Mouse (Mus musculus) intestine, postnatal 0 days (tissue): ENCODE data around the gene Cdh11. TPM values are rescaled to one million over a fixed set of nuclear protein-coding genes. Genes with fewer than 3 reads are reported as not detected.

Source experiments
- ATAC-seq: fragments of 200-750 bp; cut with Nextera tagmentation; 2 replicates; pipeline ENCODE4 v1.8.0; 2017; ENCODE audit warnings: mild to moderate bottlenecking, moderate TSS enrichment, moderate library complexity
- H3K27ac ChIP-seq: fragments of 300-500 bp; sonication (generic); 2 replicates; pipeline ENCODE4 v1.5.1; 2014; ENCODE audit warnings: mild to moderate bottlenecking, low read depth, low read length, moderate library complexity
- H3K27me3 ChIP-seq: fragments of 300-500 bp; sonication (generic); replicated peaks from 2 replicates; pipeline ENCODE4 v1.6.1; 2014; ENCODE audit warnings: low read length, mixed read lengths; ENCODE audit not compliant: control insufficient read depth, insufficient read depth
- H3K36me3 ChIP-seq: fragments of 300-500 bp; sonication (generic); 2 replicates; pipeline ENCODE4 v1.6.1; 2014; ENCODE audit warnings: mild to moderate bottlenecking, moderate library complexity; ENCODE audit not compliant: control insufficient read depth, insufficient read depth
- H3K4me1 ChIP-seq: fragments of 300-500 bp; sonication (generic); replicated peaks from 2 replicates; pipeline ENCODE4 v1.6.1; 2014; ENCODE audit warnings: antibody characterized with exemption, low read length, mixed read lengths; ENCODE audit not compliant: control insufficient read depth, insufficient read depth
- H3K4me2 ChIP-seq: fragments of 300-500 bp; sonication (generic); replicated peaks from 2 replicates; pipeline ENCODE4 v1.6.1; 2014; ENCODE audit warnings: low read depth, mild to moderate bottlenecking, moderate library complexity
- H3K4me3 ChIP-seq: fragments of 300-500 bp; sonication (generic); 2 replicates; pipeline ENCODE4 v1.5.1; 2014; ENCODE audit warnings: low read depth, low read length
- H3K9ac ChIP-seq: fragments of 300-500 bp; sonication (generic); 2 replicates; pipeline ENCODE4 v1.6.1; 2014; ENCODE audit warnings: mild to moderate bottlenecking, low read depth, low read length
- H3K9me3 ChIP-seq: fragments of 300-500 bp; sonication (generic); 2 replicates; pipeline ENCODE4 v1.6.1; 2016; ENCODE audit warnings: mixed run types; ENCODE audit not compliant: control insufficient read depth
- CTCF ChIP-seq: sonication (generic); IDR thresholded peaks from 2 replicates; pipeline ENCODE4 v1.5.1; 2016; ENCODE audit warnings: low read depth, mild to moderate bottlenecking, control low read depth, antibody characterized with exemption, moderate library complexity
- WGBS: fragments of 180-500 bp; shearing (Covaris S2); extraction: QIAGEN DNeasy Blood & Tissue Kit; methylation state at CpG from one replicate; pipeline ENCODE4 v1.1.7; 2014; 5-methylcytosine and 5-hydroxymethylcytosine counted together
- polyA plus RNA-seq: library from polyadenylated mRNA; unstranded; fragments of >200 nt; fragmentation: Nextera tagmentation; extraction: Ambion mirVana; gene quantifications from 2 replicates; pipeline ENCODE4 v1.2.1, GENCODE M21; 2015

The Cdh11 gene
- polyA plus RNA-seq, 1 experiment from 2014 or later: 20.9 TPM

DNA sequence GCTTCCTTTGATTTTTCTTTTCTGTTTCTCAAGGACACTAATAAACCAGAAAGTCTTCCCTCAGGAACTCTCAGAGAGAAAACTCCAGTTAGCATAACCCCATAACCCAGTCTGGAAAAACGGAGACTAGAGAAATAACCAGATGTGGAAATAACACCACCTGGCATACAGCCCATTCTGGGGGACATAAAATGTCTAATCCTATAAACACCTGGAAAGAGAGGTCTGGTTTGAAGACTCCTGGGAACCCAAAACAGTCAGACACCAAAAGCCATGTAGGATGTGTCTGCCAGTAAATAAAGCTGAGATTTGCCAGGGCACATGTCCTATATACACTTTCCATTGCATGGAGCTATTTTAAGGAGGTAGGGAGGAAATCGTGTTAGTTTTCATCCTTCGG lies 42.5 kb downstream of the Cdh11 start:
- no peak for TF ChIP-seq CTCF
- H3K9me3 ChIP-seq: no peaks in the 10 kb centered on the region
- H3K27ac ChIP-seq: no peak overlapping the region
- H3K4me3 ChIP-seq: no peak overlapping the region
- H3K36me3 ChIP-seq: no peaks in the 10 kb centered on the region
- no peaks in the 10 kb centered on the region for H3K27me3 ChIP-seq
- H3K9ac ChIP-seq: no peak overlapping the region
- WGBS: 41% methylated on average over 3 of the region's 3 CpGs
- no peak for ATAC-seq
- no peak overlapping the region for H3K4me2 ChIP-seq
- H3K4me1 ChIP-seq: no peaks in the 10 kb centered on the region

DNA sequence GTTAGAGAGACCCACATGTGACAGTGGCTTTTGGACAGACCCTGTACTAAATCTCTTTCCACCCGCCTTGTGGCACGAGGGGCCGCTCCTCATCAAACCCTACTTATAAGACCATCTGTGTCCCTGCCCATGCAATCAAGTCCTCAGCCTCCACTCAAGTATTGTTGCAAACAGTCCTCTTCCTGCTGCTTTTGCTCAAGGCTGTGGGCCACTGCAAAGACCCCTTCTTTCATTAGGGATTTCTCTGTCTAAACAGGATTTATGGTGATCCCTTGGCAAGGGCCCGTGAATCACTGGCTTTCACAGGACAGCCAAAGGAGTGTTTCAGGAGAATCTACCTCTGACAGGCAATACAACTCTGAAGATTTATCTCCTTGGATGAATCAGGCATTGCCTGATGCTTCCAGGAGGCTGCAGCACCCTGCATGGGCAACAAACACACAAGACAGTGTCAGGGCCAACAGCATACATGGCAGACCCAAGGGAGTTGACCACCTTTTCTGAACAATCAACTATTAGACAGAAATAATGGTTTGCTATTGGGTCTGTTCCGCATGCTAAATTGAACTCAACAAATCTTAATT lies 43.3 kb downstream of the Cdh11 start:
- ATAC-seq: no peak

DNA sequence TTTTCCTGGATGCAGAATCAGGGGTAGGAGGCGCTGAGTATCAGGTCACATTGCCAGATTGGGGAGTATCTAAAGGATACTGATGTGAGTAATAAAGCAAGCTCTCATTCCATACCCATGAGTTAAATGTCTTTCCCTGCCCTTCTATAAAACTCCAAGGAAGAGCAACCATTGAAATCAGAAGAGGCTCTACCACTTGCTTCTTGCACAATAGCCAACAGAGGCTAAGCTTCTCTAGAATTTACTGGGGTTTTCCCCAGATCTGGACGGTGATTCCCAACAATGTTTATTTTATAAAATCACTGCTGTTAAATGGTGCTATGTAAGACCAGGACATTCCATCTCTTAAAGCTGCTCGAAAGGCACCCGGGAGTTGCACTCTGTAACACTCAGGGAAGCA lies 44.5 kb downstream of the Cdh11 start:
- no peak overlapping the region for H3K4me2 ChIP-seq
- no peaks in the 10 kb centered on the region for H3K9me3 ChIP-seq
- 58% methylated on average over 4 of the region's 4 CpGs for WGBS
- no peak overlapping the region for H3K27ac ChIP-seq
- no peaks in the 10 kb centered on the region for H3K36me3 ChIP-seq
- H3K9ac ChIP-seq: no peak overlapping the region
- no peak overlapping the region for H3K4me3 ChIP-seq
- ATAC-seq: no peak
- no peak for TF ChIP-seq CTCF
- no peaks in the 10 kb centered on the region for H3K4me1 ChIP-seq
- H3K27me3 ChIP-seq: no peaks in the 10 kb centered on the region

More for the DNA sequence above, 43.3 kb downstream of the Cdh11 start:
- no peak for TF ChIP-seq CTCF
- Histone ChIP-seq H3K27me3 (no peaks in the 10 kb centered on the region), H3K4me3 (no peak overlapping the region), H3K36me3 (no peaks in the 10 kb centered on the region), H3K9me3 (no peaks in the 10 kb centered on the region), H3K4me1 (no peaks in the 10 kb centered on the region), H3K9ac (no peak overlapping the region), H3K27ac (no peak overlapping the region), H3K4me2 (no peak overlapping the region)
- 75% methylated on average over 5 of the region's 5 CpGs for WGBS

GRCm38 (mm10) chr8:102738961-102739487 lies 46.4 kb downstream of the Cdh11 start:
- H3K4me2 ChIP-seq: no peak overlapping the region
- no peak for TF ChIP-seq CTCF
- ATAC-seq: no peak
- no peaks in the 10 kb centered on the region for H3K9me3 ChIP-seq
- no peaks in the 10 kb centered on the region for H3K4me1 ChIP-seq
- no peak overlapping the region for H3K4me3 ChIP-seq
- no peak overlapping the region for H3K27ac ChIP-seq
- no peak overlapping the region for H3K9ac ChIP-seq
- H3K36me3 ChIP-seq: no peaks in the 10 kb centered on the region
- 73% methylated on average over 7 of the region's 7 CpGs for WGBS
- no peaks in the 10 kb centered on the region for H3K27me3 ChIP-seq

DNA sequence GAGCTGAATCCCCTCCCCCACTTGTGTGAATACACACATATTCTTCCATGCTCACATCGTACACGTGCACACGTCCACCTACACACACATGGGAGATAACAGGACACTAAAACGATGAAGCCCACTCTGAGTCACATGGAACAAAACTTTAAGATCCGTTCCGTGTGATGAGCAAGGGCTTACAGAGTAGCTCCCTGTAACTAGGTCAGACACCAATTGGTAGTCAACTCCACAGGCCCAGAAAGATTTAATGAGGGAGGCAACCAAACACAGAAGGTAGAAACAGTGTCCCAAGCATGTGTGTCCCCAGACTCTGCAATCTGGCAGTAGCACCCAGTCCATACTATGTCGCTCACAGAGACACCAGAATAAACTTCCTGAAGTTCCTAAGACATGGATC lies 47.0 kb downstream of the Cdh11 start:
- WGBS: 84% methylated on average over 7 of the region's 7 CpGs
- H3K4me3 ChIP-seq: no peak overlapping the region
- no peak overlapping the region for H3K4me2 ChIP-seq
- no peak for ATAC-seq
- no peak for TF ChIP-seq CTCF
- H3K36me3 ChIP-seq: no peaks in the 10 kb centered on the region
- H3K9me3 ChIP-seq: no peaks in the 10 kb centered on the region
- no peak overlapping the region for H3K27ac ChIP-seq
- no peaks in the 10 kb centered on the region for H3K4me1 ChIP-seq
- no peaks in the 10 kb centered on the region for H3K27me3 ChIP-seq
- H3K9ac ChIP-seq: no peak overlapping the region

GRCm38 (mm10) chr8:102734419-102734818 lies 51.0 kb downstream of the Cdh11 start:
- Histone ChIP-seq H3K36me3 (no peaks in the 10 kb centered on the region), H3K4me2 (no peak overlapping the region), H3K9ac (no peak overlapping the region), H3K9me3 (no peaks in the 10 kb centered on the region), H3K27ac (no peak overlapping the region), H3K4me3 (no peak overlapping the region), H3K4me1 (no peaks in the 10 kb centered on the region), H3K27me3 (no peaks in the 10 kb centered on the region)
- WGBS: 100% methylated on average over 1 of the region's 1 CpGs
- TF ChIP-seq CTCF: no peak
- ATAC-seq: no peak
